Mouse (Mus musculus) brain, embryonic 18.5 days (tissue): Measurements from ENCODE around the gene Podxl.

ENCODE experiments used
- DNase-seq: peaks from one replicate; pipeline ENCODE4 v3.0.0-alpha.2; 2012; ENCODE audit warnings: low read depth, low spot score

Podxl gene

DNA sequence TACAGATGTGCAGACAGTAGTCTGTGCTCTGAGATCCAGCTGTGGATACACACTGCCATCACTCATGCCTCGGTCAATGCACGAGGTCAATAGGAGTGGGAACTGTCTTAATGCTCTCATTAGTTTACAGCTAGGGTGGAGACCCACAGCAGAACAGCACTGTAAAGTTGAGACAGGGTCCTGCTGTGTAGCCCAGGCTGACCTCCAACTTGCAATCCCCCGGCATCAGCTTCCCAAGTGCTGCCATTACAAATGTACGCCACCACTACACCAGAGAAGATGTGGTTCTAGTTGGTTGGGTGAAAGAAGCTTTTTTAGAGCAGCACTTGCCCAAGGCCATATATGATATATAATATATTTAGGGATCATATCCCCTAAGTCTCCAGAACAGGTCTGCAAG is 40.1 kb downstream of the Podxl start:
- no peak for DNase-seq

- no peak for DNase-seq
Observed at GRCm38 (mm10) chr6:31523039-31523438, 40.7 kb downstream of the Podxl start.

GRCm38 (mm10) chr6:31522478-31522877 is 41.3 kb downstream of the Podxl start:
- DNase-seq, result no peak

GRCm38 (mm10) chr6:31521491-31522355 is 42.1 kb downstream of the Podxl start:
- DNase-seq, result no peak

- no peak for DNase-seq
Observed at GRCm38 (mm10) chr6:31520486-31521215, 43.1 kb downstream of the Podxl start.

DNA sequence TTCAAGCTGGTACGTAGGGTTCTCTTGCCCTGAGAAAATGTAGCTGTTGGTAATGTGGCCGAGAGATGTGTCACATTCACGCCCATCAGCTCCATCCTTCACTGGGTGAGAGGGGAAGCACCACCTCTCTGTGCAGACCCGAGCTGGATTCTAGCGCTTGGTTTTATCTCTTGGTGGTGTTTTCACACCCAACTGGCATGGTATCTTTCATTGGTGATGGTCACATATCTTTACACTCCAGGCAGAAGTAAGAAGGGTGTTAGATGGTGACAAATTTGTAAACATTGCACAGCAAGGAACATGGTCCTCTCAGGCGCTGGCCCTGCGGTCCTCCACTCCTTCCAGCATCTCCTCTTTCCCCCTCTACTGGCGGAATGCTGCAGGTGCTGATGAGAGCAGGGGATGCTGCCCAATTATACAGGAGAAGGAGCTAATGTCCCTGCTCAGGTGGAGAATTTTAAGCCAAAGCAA is 44.7 kb downstream of the Podxl start:
- DNase-seq, result no peak

GRCm38 (mm10) chr6:31518338-31518698 is 45.5 kb downstream of the Podxl start:
- no peak for DNase-seq

- DNase-seq, result no peak
Observed at GRCm38 (mm10) chr6:31517681-31518337, 46.0 kb downstream of the Podxl start.

DNA sequence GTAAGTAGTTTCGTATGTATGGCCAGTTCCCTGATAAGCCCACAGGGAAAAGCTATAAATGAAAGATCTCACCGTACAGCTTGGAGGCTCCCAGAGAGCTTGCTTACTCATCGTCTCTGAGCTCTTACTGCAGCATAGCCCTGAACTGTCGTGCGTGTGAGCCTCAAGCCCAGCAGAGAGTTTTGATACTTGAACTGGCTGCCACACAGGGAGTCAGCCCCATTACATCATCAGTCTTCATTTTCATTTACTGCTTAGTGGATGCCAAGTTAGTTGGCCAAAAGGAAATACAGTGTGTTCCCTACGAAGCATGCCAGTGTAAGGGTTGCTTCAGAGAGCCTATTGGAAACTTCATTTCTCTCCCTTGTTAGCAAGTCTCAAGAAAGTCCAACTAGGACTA is 50.1 kb downstream of the Podxl start:
- no peak for DNase-seq

DNA sequence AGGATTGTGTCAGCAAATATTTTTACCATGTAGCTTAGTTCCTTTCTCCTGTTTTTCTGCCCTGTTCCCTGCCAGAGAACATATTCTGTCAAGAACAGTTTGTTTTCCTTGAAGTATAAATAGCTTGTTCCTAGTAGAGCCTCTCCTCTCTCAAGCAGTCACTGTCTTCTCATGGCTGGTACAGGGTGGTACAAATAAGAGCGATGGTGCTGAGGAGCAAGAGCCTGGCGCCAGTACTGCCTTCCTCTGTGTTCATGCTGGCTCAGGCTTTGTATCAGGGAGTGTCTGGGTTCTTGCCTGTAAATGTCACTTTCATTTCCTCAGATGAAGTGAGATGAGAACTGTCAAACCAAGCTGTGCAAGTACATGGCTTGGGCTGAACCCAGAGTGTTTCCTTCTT is 61.2 kb downstream of the Podxl start:
- no peak for DNase-seq

DNA sequence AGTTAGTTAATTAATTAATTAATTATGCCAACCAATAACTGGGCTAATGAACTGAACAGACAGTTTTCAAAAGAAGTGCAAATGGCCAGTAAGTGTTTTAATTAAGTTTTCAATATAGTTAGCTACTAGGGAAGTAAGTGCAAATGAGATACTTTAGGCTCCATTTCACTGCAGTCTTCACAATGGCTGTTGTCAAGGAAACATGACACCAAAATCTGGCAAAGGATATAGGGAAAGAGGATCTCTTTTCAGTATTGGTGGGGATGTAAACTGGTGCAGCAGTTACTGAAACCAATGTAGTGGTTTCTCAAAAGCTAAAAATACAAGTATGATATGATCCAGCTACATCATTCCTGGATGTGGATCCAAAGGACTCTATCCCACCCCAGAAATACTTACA is 63.1 kb downstream of the Podxl start:
- no peak for DNase-seq

DNA sequence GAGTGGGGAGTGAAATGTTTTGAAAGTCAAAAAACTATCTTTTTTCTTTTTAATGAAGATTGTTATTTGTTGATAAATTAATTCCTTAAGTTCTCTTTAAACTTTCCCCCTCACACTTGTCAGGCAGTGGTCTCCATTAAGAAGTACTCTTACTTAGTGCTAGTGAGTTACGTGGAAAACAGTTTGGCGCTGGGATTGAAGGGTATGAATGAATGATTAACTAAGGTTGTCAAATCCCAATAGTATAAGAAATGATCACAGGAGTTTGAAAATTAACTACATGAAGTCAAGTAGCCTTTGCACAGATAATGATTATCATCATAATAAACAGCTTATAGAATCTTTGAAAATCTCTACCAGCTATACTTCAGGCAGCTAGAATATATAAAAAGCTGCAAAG is 63.5 kb downstream of the Podxl start:
- no peak for DNase-seq

- DNase-seq, result no peak
Observed at GRCm38 (mm10) chr6:31499836-31500235, 63.9 kb downstream of the Podxl start.

GRCm38 (mm10) chr6:31496227-31496626 is 67.6 kb downstream of the Podxl start:
- no peak for DNase-seq

GRCm38 (mm10) chr6:31495122-31495731 is 68.6 kb downstream of the Podxl start:
- no peak for DNase-seq

GRCm38 (mm10) chr6:31489950-31490349 is 73.8 kb downstream of the Podxl start:
- no peak for DNase-seq

DNA sequence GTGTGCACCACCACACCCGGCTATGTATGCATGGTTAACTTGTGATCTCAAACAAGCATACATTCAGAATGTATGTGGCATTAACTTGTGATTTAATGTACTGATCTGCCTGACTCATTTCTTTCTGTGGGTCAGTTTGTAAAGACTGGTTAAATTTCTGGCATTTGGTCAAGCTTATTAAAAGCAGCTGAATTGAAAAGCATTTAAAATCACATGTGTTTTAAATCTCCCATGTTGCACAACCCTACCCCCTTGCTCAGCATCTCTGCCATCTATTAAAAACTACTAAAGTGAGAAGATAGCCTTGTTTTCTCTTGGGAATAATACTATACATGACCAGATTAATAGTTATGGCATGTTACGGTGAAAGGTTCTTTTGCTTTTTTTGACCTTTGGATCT is 77.2 kb downstream of the Podxl start:
- DNase-seq, result no peak

- DNase-seq, result no peak
Observed at GRCm38 (mm10) chr6:31480008-31480407, 83.8 kb downstream of the Podxl start.

DNA sequence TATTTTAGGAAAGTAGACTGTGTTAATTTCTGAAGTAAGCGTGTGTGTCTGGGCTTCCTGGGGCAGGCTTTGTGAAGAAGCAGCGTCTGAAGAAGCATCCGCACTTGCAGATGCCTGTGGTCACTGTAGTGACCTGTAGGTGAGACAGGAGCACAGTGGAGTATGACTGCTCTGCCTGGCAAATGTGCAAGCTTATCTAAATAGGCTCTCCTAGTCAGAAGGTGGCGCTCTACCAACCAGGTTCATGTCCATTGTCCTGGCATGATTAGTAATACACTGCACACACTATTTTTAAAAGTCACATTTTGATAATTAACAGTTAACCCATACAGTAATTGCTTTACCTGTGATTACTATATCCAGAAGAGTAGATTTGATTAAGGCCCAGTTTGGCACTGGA is 85.6 kb downstream of the Podxl start:
- DNase-seq, result no peak
